Mouse (Mus musculus): Measurements from ENCODE around the gene Znrf1. TPM values are rescaled to one million over a fixed set of nuclear protein-coding genes. Genes with fewer than 3 reads are reported as not detected.

Gene Znrf1
- polyA plus RNA-seq, 1 experiment from 2014 or later, result 48.7 TPM

DNA sequence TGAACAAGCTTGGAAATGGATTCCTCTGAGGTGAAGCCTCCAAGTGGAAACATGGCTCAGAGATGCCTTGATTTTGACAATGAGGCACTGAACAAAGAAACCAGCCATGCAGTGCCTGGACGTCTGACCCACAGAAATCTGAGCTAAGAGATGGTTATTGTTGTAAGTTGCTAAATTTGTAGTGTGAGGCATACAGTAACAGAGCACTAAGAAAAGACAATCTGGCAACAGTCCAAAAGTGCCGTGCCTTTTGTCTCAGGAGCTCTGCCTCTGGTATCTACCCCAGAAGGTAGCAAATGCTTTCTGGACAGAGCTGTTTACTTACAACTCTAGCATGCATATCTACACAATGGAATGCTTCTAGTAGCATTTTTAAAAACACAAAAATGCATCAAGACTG lies 27.3 kb upstream of the Znrf1 start:
- H3K4me2 ChIP-seq (replicated peaks; ENCODE audit: low read depth, low read length), result no peak overlapping the region
- 55% methylated on average over 2 of the region's 2 CpGs for WGBS
- H3K9ac ChIP-seq (ENCODE audit: low read depth, low read length), result no peak overlapping the region
- no peak overlapping the region for H3K4me3 ChIP-seq (ENCODE audit: low read depth, low read length)
- no peak for ATAC-seq (ENCODE audit: low FRiP score)
- no peaks in the 10 kb centered on the region for H3K36me3 ChIP-seq (ENCODE audit: control insufficient read depth, insufficient read depth, low read length)
- H3K9me3 ChIP-seq (ENCODE audit: control insufficient read depth, low read length), result no peaks in the 10 kb centered on the region
- H3K27me3 ChIP-seq (ENCODE audit: control insufficient read depth, insufficient read depth, low read length), result no peaks in the 10 kb centered on the region
- no peak overlapping the region for H3K27ac ChIP-seq (ENCODE audit: low read depth, low read length)
- no peaks in the 10 kb centered on the region for H3K4me1 ChIP-seq (replicated peaks; ENCODE audit: control insufficient read depth, insufficient read depth, low read length)
- DNase-seq (ENCODE audit: low spot score), result no peak

DNA sequence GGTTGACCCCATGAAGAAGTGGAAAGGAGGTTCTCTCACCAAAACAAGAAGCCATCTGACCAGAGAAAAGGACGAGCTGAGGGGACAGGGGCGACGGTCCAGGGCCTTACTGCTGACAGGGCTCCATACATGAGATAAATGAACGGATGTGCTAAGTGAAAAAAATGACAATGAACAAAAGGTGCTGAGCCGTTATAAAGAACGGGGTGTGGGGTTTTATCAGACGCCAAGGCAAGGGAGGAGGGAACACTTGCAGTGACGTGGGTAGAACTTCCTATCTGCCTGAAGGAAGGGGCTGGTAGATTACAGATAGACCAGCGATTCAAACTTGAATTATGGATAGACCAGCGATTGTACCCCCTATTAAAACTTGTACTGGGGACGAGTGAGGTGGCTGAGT lies 26.6 kb upstream of the Znrf1 start:
- Histone ChIP-seq H3K4me3 (ENCODE audit: low read depth, low read length) (no peak overlapping the region), H3K27ac (ENCODE audit: low read depth, low read length) (no peak overlapping the region), H3K4me1 (replicated peaks; ENCODE audit: control insufficient read depth, insufficient read depth, low read length) (no peaks in the 10 kb centered on the region), H3K9me3 (ENCODE audit: control insufficient read depth, low read length) (no peaks in the 10 kb centered on the region), H3K9ac (ENCODE audit: low read depth, low read length) (no peak overlapping the region), H3K27me3 (ENCODE audit: control insufficient read depth, insufficient read depth, low read length) (no peaks in the 10 kb centered on the region), H3K4me2 (replicated peaks; ENCODE audit: low read depth, low read length) (no peak overlapping the region), H3K36me3 (ENCODE audit: control insufficient read depth, insufficient read depth, low read length) (no peaks in the 10 kb centered on the region)
- DNase-seq (ENCODE audit: low spot score) (no peak), ATAC-seq (ENCODE audit: low FRiP score) (no peak)
- 92% methylated on average over 11 of the region's 11 CpGs for WGBS

DNA sequence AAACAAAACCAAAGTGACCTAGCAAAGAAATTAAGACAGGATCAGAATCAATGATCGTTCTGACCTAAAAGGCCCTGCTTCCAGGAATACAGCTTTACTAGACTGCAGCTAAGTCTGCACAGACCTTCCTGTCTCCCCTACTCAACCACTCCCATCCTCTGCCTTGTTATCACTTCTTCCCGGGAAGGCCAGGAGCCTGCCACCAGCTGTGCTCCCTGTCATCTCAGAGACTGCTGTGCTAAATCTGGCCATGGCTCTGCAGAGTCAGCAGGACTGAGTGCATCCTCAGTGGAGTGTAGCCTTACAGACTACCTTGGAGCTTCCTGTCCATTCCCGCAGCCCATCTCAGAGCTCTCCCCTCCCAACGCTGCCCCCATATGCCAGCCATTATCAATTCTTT lies 25.5 kb upstream of the Znrf1 start:
- Histone ChIP-seq H3K36me3 (ENCODE audit: control insufficient read depth, insufficient read depth, low read length) (no peaks in the 10 kb centered on the region), H3K4me1 (replicated peaks; ENCODE audit: control insufficient read depth, insufficient read depth, low read length) (no peaks in the 10 kb centered on the region), H3K9ac (ENCODE audit: low read depth, low read length) (no peak overlapping the region), H3K4me3 (ENCODE audit: low read depth, low read length) (no peak overlapping the region), H3K9me3 (ENCODE audit: control insufficient read depth, low read length) (no peaks in the 10 kb centered on the region), H3K27ac (ENCODE audit: low read depth, low read length) (no peak overlapping the region), H3K27me3 (ENCODE audit: control insufficient read depth, insufficient read depth, low read length) (no peaks in the 10 kb centered on the region), H3K4me2 (replicated peaks; ENCODE audit: low read depth, low read length) (no peak overlapping the region)
- DNase-seq (ENCODE audit: low spot score) (no peak), ATAC-seq (ENCODE audit: low FRiP score) (no peak)
- WGBS, result 69% methylated on average over 4 of the region's 4 CpGs

DNA sequence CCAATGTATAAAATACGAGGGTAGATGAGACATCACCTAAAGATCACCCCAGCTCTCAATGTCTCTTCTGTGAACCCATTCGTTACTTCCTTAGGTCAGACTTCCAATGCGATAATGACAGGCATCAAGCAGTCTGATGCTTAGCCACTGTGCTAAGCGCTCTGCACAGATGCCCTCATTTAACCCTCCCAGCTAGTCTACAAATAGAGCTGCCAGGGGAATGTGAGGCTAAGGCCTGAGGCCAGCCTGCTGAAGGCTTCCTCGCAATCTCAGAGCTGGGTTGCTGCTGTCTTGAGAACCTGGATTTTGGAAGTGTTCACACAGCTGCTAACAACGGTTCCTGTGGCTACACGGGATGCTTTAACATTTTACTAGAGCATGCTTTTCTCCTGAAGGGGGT lies 23.0 kb upstream of the Znrf1 start:
- no peak overlapping the region for H3K4me2 ChIP-seq (replicated peaks; ENCODE audit: low read depth, low read length)
- no peak overlapping the region for H3K9ac ChIP-seq (ENCODE audit: low read depth, low read length)
- no peaks in the 10 kb centered on the region for H3K27me3 ChIP-seq (ENCODE audit: control insufficient read depth, insufficient read depth, low read length)
- no peak overlapping the region for H3K27ac ChIP-seq (ENCODE audit: low read depth, low read length)
- H3K36me3 ChIP-seq (ENCODE audit: control insufficient read depth, insufficient read depth, low read length), result no peaks in the 10 kb centered on the region
- no peaks in the 10 kb centered on the region for H3K9me3 ChIP-seq (ENCODE audit: control insufficient read depth, low read length)
- WGBS, result 84% methylated on average over 7 of the region's 7 CpGs
- DNase-seq (ENCODE audit: low spot score) (no peak), ATAC-seq (ENCODE audit: low FRiP score) (no peak)
- no peak overlapping the region for H3K4me3 ChIP-seq (ENCODE audit: low read depth, low read length)
- no peaks in the 10 kb centered on the region for H3K4me1 ChIP-seq (replicated peaks; ENCODE audit: control insufficient read depth, insufficient read depth, low read length)

- no peak overlapping the region for H3K4me2 ChIP-seq (replicated peaks; ENCODE audit: low read depth, low read length)
- H3K27me3 ChIP-seq (ENCODE audit: control insufficient read depth, insufficient read depth, low read length), result no peaks in the 10 kb centered on the region
- H3K4me3 ChIP-seq (ENCODE audit: low read depth, low read length), result no peak overlapping the region
- no peaks in the 10 kb centered on the region for H3K36me3 ChIP-seq (ENCODE audit: control insufficient read depth, insufficient read depth, low read length)
- H3K9ac ChIP-seq (ENCODE audit: low read depth, low read length), result no peak overlapping the region
- ATAC-seq (ENCODE audit: low FRiP score) (no peak), DNase-seq (ENCODE audit: low spot score) (no peak)
- no peaks in the 10 kb centered on the region for H3K4me1 ChIP-seq (replicated peaks; ENCODE audit: control insufficient read depth, insufficient read depth, low read length)
- 84% methylated on average over 8 of the region's 8 CpGs for WGBS
- H3K9me3 ChIP-seq (ENCODE audit: control insufficient read depth, low read length), result no peaks in the 10 kb centered on the region
- H3K27ac ChIP-seq (ENCODE audit: low read depth, low read length), result no peak overlapping the region
Observed at GRCm38 (mm10) chr8:111513446-111513845, 22.5 kb upstream of the Znrf1 start.

DNA sequence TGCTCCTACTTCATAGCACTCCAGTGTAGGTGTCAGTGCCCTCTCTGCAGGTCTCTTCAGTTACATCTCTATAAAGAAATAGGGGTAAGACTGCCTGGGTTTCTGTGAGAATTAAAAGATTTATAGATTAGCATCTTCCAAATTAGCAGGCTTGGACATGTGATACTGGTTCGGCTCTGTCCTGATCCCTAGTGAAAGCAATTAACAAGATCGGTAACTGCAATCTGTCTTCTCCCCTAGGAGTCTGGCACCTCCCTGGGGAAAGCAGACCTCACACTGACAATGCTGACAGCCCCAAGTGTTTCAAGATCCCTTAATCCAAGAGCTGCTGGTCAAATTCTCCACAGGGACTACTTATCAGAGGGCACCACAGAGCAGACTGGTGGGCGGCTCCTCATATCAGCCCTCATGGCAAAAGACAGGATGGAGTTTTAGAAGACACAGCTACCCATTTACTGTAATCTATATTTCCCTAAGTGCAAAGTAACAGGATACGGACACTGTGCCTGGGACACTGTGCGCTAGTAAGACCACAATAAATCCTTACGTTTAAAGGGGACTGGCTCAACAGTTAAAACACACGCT lies 19.4 kb upstream of the Znrf1 start:
- no peak overlapping the region for H3K4me3 ChIP-seq (ENCODE audit: low read depth, low read length)
- no peaks in the 10 kb centered on the region for H3K4me1 ChIP-seq (replicated peaks; ENCODE audit: control insufficient read depth, insufficient read depth, low read length)
- H3K36me3 ChIP-seq (ENCODE audit: control insufficient read depth, insufficient read depth, low read length), result no peaks in the 10 kb centered on the region
- H3K4me2 ChIP-seq (replicated peaks; ENCODE audit: low read depth, low read length), result no peak overlapping the region
- H3K9ac ChIP-seq (ENCODE audit: low read depth, low read length), result no peak overlapping the region
- no peaks in the 10 kb centered on the region for H3K27me3 ChIP-seq (ENCODE audit: control insufficient read depth, insufficient read depth, low read length)
- H3K27ac ChIP-seq (ENCODE audit: low read depth, low read length), result no peak overlapping the region
- DNase-seq (ENCODE audit: low spot score) (no peak), ATAC-seq (ENCODE audit: low FRiP score) (no peak)
- WGBS, result 85% methylated on average over 7 of the region's 7 CpGs
- no peaks in the 10 kb centered on the region for H3K9me3 ChIP-seq (ENCODE audit: control insufficient read depth, low read length)

DNA sequence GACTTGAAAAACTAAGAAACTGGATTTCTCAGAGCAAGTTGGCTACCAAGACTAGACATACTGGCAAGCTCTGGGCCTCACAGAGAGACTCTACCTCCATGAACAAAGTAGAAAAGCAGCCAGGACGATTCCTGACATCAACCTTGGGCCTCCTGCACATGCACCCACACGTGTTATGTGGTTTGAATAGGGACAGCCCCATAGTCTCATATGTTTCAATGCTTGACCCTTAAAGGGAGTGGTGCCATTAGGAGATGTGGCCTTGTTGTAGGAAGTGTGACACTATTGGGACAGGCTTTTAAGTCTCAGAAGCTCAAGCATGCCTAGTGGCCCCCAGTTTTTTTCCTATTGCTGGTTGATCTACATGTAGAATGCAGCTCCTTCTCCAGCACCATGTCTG lies 18.4 kb upstream of the Znrf1 start:
- DNase-seq (ENCODE audit: low spot score) (no peak), ATAC-seq (ENCODE audit: low FRiP score) (no peak)
- no peak overlapping the region for H3K27ac ChIP-seq (ENCODE audit: low read depth, low read length)
- H3K9me3 ChIP-seq (ENCODE audit: control insufficient read depth, low read length), result no peaks in the 10 kb centered on the region
- no peak overlapping the region for H3K4me2 ChIP-seq (replicated peaks; ENCODE audit: low read depth, low read length)
- no peak overlapping the region for H3K4me3 ChIP-seq (ENCODE audit: low read depth, low read length)
- no peaks in the 10 kb centered on the region for H3K4me1 ChIP-seq (replicated peaks; ENCODE audit: control insufficient read depth, insufficient read depth, low read length)
- H3K9ac ChIP-seq (ENCODE audit: low read depth, low read length), result no peak overlapping the region
- no peaks in the 10 kb centered on the region for H3K27me3 ChIP-seq (ENCODE audit: control insufficient read depth, insufficient read depth, low read length)
- WGBS, result 94% methylated on average over 2 of the region's 2 CpGs
- H3K36me3 ChIP-seq (ENCODE audit: control insufficient read depth, insufficient read depth, low read length), result no peaks in the 10 kb centered on the region

DNA sequence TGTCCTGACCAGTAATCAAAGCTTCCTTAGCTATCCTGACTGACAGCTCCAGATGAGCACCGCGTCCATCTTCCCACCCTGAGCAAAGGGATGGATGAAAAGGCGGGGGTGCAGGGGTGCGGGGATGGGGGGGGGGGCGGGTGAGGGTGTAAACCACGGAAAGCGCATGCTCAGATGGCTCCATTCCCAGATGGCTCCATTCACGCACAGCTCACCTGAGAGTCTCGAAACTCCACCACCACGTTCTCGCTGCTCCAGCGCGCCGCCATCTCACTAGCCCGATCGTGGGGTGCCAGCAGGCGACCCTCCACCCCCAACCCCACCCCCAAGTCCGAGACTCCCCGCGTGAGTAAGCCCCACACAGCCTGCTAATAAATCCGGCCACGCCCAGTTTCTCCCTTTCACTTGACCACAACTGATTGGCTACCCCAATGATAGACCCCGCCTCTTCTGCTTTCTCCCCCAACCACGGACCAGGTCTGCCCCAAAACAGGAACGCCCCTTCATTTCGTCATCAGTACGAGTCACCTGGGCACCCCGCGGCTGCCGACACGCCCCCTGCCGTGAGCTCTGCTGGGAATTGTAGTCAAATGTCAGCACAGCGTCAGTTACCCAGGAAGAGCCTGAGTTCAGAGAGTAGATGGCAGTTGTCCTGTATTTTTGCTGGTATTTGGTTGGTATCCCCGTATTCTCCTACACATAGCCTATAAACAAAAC lies 14.0 kb upstream of the Znrf1 start, which contains the start of gene Wdr59:
Gene Wdr59, minus strand, starts transcription at position 380 of the 717 bp plus-strand sequence.
- WGBS, result under 1% methylated on average over 34 of the region's 34 CpGs
- Histone ChIP-seq H3K4me2 (replicated peaks; ENCODE audit: low read depth, low read length) (peak within 1 kb of the TSS; percentile 42), H3K9ac (ENCODE audit: low read depth, low read length) (peak within 1 kb of the TSS; percentile 20; the same call in 1 of the 2 replicates), H3K9me3 (ENCODE audit: control insufficient read depth, low read length) (no peaks in the 10 kb centered on the region), H3K4me1 (replicated peaks; ENCODE audit: control insufficient read depth, insufficient read depth, low read length) (no peaks in the 10 kb centered on the region), H3K36me3 (ENCODE audit: control insufficient read depth, insufficient read depth, low read length) (no peaks in the 10 kb centered on the region), H3K27me3 (ENCODE audit: control insufficient read depth, insufficient read depth, low read length) (no peaks in the 10 kb centered on the region), H3K27ac (ENCODE audit: low read depth, low read length) (no peak within 1 kb of the TSS), H3K4me3 (ENCODE audit: low read depth, low read length) (peak within 1 kb of the TSS; percentile 57)
- peak; percentile 99 for DNase-seq (ENCODE audit: low spot score)
- peak; percentile 98 for ATAC-seq (ENCODE audit: low FRiP score)

GRCm38 (mm10) chr8:111526403-111527024 lies 9.4 kb upstream of the Znrf1 start:
- H3K4me3 ChIP-seq (ENCODE audit: low read depth, low read length), result no peak overlapping the region
- 84% methylated on average over 6 of the region's 6 CpGs for WGBS
- H3K27me3 ChIP-seq (ENCODE audit: control insufficient read depth, insufficient read depth, low read length), result no peaks in the 10 kb centered on the region
- no peaks in the 10 kb centered on the region for H3K9me3 ChIP-seq (ENCODE audit: control insufficient read depth, low read length)
- DNase-seq (ENCODE audit: low spot score) (no peak), ATAC-seq (ENCODE audit: low FRiP score) (no peak)
- no peak overlapping the region for H3K27ac ChIP-seq (ENCODE audit: low read depth, low read length)
- no peaks in the 10 kb centered on the region for H3K4me1 ChIP-seq (replicated peaks; ENCODE audit: control insufficient read depth, insufficient read depth, low read length)
- no peaks in the 10 kb centered on the region for H3K36me3 ChIP-seq (ENCODE audit: control insufficient read depth, insufficient read depth, low read length)
- H3K4me2 ChIP-seq (replicated peaks; ENCODE audit: low read depth, low read length), result no peak overlapping the region
- H3K9ac ChIP-seq (ENCODE audit: low read depth, low read length), result no peak overlapping the region
